ENCODE assay signal across 19 mouse cellular contexts in genomic region chr6:119021226-119021625, GRCm38 (mm10).
DNase-seq lines count a peak whose midpoint lies in the region; ATAC-seq and TF ChIP-seq lines count a peak whose summit lies in the region.
"Had no signal": no experiment of that assay in that cellular context is flagged by ENCODE, and none has a peak within 500 bp of the region (broad histone marks: within the 10 kb centered on the region; RNA-seq: fewer than 3 reads in every experiment).

No protein-coding gene starts in this region.

- no peak overlapping the region for H3K4me3 ChIP-seq in intestine, embryonic 14.5 days (ENCODE audit: low read depth, low read length)
- H3K4me3 ChIP-seq in intestine, postnatal 0 days (ENCODE audit: low read depth, low read length) = no peak overlapping the region
- H3K4me3 ChIP-seq in intestine, embryonic 16.5 days (ENCODE audit: low read length) = no peak overlapping the region
- no peak overlapping the region for H3K4me3 ChIP-seq in stomach, postnatal 0 days (ENCODE audit: low read depth, low read length)
- no peak overlapping the region for H3K4me3 ChIP-seq in cerebellum, adult 2 months (replicated peaks; ENCODE audit: insufficient read depth, low read depth, low read length)
- H3K4me3 ChIP-seq in kidney, embryonic 15.5 days (replicated peaks) = no peak overlapping the region
- H3K4me3 ChIP-seq: embryonic facial prominence, embryonic 12.5 days; forebrain, embryonic 13.5 days; hindbrain, embryonic 10.5 days had no signal

- ATAC-seq in intestine, embryonic 14.5 days (replicated peaks; ENCODE audit: low FRiP score, low TSS enrichment, low read depth) = peak; percentile 50; the same call in 1 of the 2 replicates
- ATAC-seq in intestine, postnatal 0 days = no peak
- no peak for ATAC-seq in intestine, embryonic 16.5 days
- peak; percentile 42; the same call in 1 of the 2 replicates for ATAC-seq in stomach, postnatal 0 days (ENCODE audit: low FRiP score, low TSS enrichment)
- ATAC-seq in kidney, embryonic 15.5 days (replicated peaks; ENCODE audit: low FRiP score) = no peak
- ATAC-seq: forebrain, embryonic 13.5 days; forebrain, postnatal 0 days had no signal

- peak overlapping the region; percentile 74; the same call in 1 of the 2 replicates for H3K27ac ChIP-seq in intestine, embryonic 14.5 days (ENCODE audit: low read depth)
- no peak overlapping the region; the same call in 1 of the 2 replicates for H3K27ac ChIP-seq in intestine, postnatal 0 days (ENCODE audit: low read depth, low read length)
- H3K27ac ChIP-seq in intestine, embryonic 16.5 days (ENCODE audit: low read length) = peak overlapping the region; percentile 3
- H3K27ac ChIP-seq in stomach, postnatal 0 days (replicated peaks) = no peak overlapping the region
- no peak overlapping the region for H3K27ac ChIP-seq in cerebellum, adult 2 months (ENCODE audit: insufficient read depth, low read length)
- no peak overlapping the region for H3K27ac ChIP-seq in kidney, embryonic 15.5 days
- H3K27ac ChIP-seq: embryonic facial prominence, embryonic 12.5 days; forebrain, embryonic 13.5 days; hindbrain, embryonic 10.5 days; hindbrain, embryonic 14.5 days had no signal

- DNase-seq in adrenal gland, adult (ENCODE audit: inconsistent age in 2 of 2, low spot score in 1 of 2) = peak; percentile 46 to 77
- DNase-seq in adrenal gland, postnatal 10 days = no peak
- DNase-seq in intestine, embryonic 14.5 days (ENCODE audit: low spot score) = no peak
- no peak for DNase-seq in stomach, postnatal 0 days (ENCODE audit: low spot score)
- DNase-seq in cerebellum, adult 2 months = no peak
- DNase-seq: adrenal gland, postnatal 14 days; cerebellum, adult 11-12 months; cerebellum, adult 9-11 months; embryo, embryonic 11 days; forebrain, postnatal 0 days; gastrocnemius, postnatal 14 days; kidney, adult 18-20 months had no signal

- no peak overlapping the region for H3K9ac ChIP-seq in intestine, embryonic 14.5 days (ENCODE audit: low read length)
- no peak overlapping the region for H3K9ac ChIP-seq in intestine, postnatal 0 days (ENCODE audit: low read depth, low read length)
- no peak overlapping the region for H3K9ac ChIP-seq in intestine, embryonic 16.5 days (ENCODE audit: low read depth, low read length)
- no peak overlapping the region for H3K9ac ChIP-seq in stomach, postnatal 0 days (ENCODE audit: low read length)
- no peak overlapping the region for H3K9ac ChIP-seq in kidney, embryonic 15.5 days
- H3K9ac ChIP-seq: embryonic facial prominence, embryonic 12.5 days; forebrain, embryonic 13.5 days; forebrain, postnatal 0 days; hindbrain, embryonic 14.5 days had no signal

- peaks cover 12% of the 10 kb centered on the region for H3K4me1 ChIP-seq in intestine, embryonic 14.5 days (replicated peaks; ENCODE audit: control insufficient read depth, insufficient read depth, low read length)
- H3K4me1 ChIP-seq in intestine, postnatal 0 days (replicated peaks; ENCODE audit: control insufficient read depth, insufficient read depth, low read length) = no peaks in the 10 kb centered on the region
- H3K4me1 ChIP-seq in intestine, embryonic 16.5 days (ENCODE audit: control insufficient read depth, insufficient read depth, low read length) = no peaks in the 10 kb centered on the region
- H3K4me1 ChIP-seq in stomach, postnatal 0 days (replicated peaks; ENCODE audit: control insufficient read depth, insufficient read depth) = no peaks in the 10 kb centered on the region
- peaks cover 16% of the 10 kb centered on the region for H3K4me1 ChIP-seq in cerebellum, adult 2 months (ENCODE audit: control insufficient read depth, insufficient read depth, low read length)
- H3K4me1 ChIP-seq in kidney, embryonic 15.5 days = peaks cover 4% of the 10 kb centered on the region; the same call in 1 of the 2 replicates
- H3K4me1 ChIP-seq: forebrain, embryonic 13.5 days had no signal

- no peak for TF ChIP-seq EP300 in stomach, postnatal 0 days (optimal IDR thresholded peaks at IDR 0.05)

- no peaks in the 10 kb centered on the region for H3K36me3 ChIP-seq in intestine, embryonic 14.5 days (ENCODE audit: control insufficient read depth, insufficient read depth, low read length)
- no peaks in the 10 kb centered on the region for H3K36me3 ChIP-seq in intestine, postnatal 0 days (ENCODE audit: control insufficient read depth, insufficient read depth)
- no peaks in the 10 kb centered on the region for H3K36me3 ChIP-seq in intestine, embryonic 16.5 days (ENCODE audit: control insufficient read depth, insufficient read depth, low read length)
- no peaks in the 10 kb centered on the region for H3K36me3 ChIP-seq in stomach, postnatal 0 days (ENCODE audit: control insufficient read depth, insufficient read depth, low read length)
- no peaks in the 10 kb centered on the region for H3K36me3 ChIP-seq in kidney, embryonic 15.5 days
- H3K36me3 ChIP-seq: embryonic facial prominence, embryonic 12.5 days; hindbrain, embryonic 10.5 days had no signal

- H3K27me3 ChIP-seq in intestine, embryonic 14.5 days (replicated peaks; ENCODE audit: control insufficient read depth, insufficient read depth, low read length) = no peaks in the 10 kb centered on the region
- no peaks in the 10 kb centered on the region for H3K27me3 ChIP-seq in intestine, postnatal 0 days (replicated peaks; ENCODE audit: control insufficient read depth, insufficient read depth, low read length)
- H3K27me3 ChIP-seq in intestine, embryonic 16.5 days (replicated peaks; ENCODE audit: control insufficient read depth, insufficient read depth, low read length) = no peaks in the 10 kb centered on the region
- no peaks in the 10 kb centered on the region for H3K27me3 ChIP-seq in stomach, postnatal 0 days (ENCODE audit: control insufficient read depth, insufficient read depth, low read length)
- H3K27me3 ChIP-seq in cerebellum, adult 2 months (ENCODE audit: control insufficient read depth, insufficient read depth, low read length) = no peaks in the 10 kb centered on the region
- no peaks in the 10 kb centered on the region for H3K27me3 ChIP-seq in kidney, embryonic 15.5 days
- H3K27me3 ChIP-seq: embryonic facial prominence, embryonic 12.5 days; forebrain, embryonic 13.5 days had no signal

- no peak overlapping the region for H3K4me2 ChIP-seq in intestine, embryonic 14.5 days (ENCODE audit: low read length)
- H3K4me2 ChIP-seq in intestine, postnatal 0 days (replicated peaks; ENCODE audit: low read depth) = no peak overlapping the region
- no peak overlapping the region for H3K4me2 ChIP-seq in intestine, embryonic 16.5 days (ENCODE audit: low read depth, low read length)
- H3K4me2 ChIP-seq in stomach, postnatal 0 days (replicated peaks; ENCODE audit: low read depth) = no peak overlapping the region
- H3K4me2 ChIP-seq in kidney, embryonic 15.5 days = no peak overlapping the region
- H3K4me2 ChIP-seq: embryonic facial prominence, embryonic 12.5 days; forebrain, embryonic 13.5 days; hindbrain, embryonic 14.5 days had no signal

- no peak for TF ChIP-seq CTCF in intestine, postnatal 0 days (IDR thresholded peaks at IDR 0.05; ENCODE audit: low read depth)
- no peak for TF ChIP-seq CTCF in stomach, postnatal 0 days (IDR thresholded peaks at IDR 0.05; ENCODE audit: low read depth)
- no peak for TF ChIP-seq CTCF in cerebellum, adult 2 months (IDR thresholded peaks at IDR 0.05; ENCODE audit: borderline replicate concordance, insufficient read depth, low read depth, low read length)

- no peak for TF ChIP-seq POLR2A in cerebellum, adult 2 months (IDR thresholded peaks at IDR 0.05; ENCODE audit: borderline replicate concordance, insufficient read depth, low read length)

- 30% methylated on average over 8 of the region's 8 CpGs for WGBS in intestine, embryonic 14.5 days
- WGBS in intestine, postnatal 0 days = 60% methylated on average over 8 of the region's 8 CpGs
- 38% methylated on average over 8 of the region's 8 CpGs for WGBS in intestine, embryonic 16.5 days
- WGBS in stomach, postnatal 0 days = 39% methylated on average over 8 of the region's 8 CpGs
- WGBS in cerebellum, adult 2 months = 87% methylated on average over 8 of the region's 8 CpGs
- 60% methylated on average over 8 of the region's 8 CpGs for WGBS in kidney, embryonic 15.5 days

- H3K9me3 ChIP-seq in intestine, embryonic 14.5 days (ENCODE audit: control insufficient read depth, low read length) = no peaks in the 10 kb centered on the region
- no peaks in the 10 kb centered on the region for H3K9me3 ChIP-seq in intestine, postnatal 0 days (ENCODE audit: control insufficient read depth)
- no peaks in the 10 kb centered on the region for H3K9me3 ChIP-seq in intestine, embryonic 16.5 days (ENCODE audit: control insufficient read depth, low read length)
- H3K9me3 ChIP-seq in stomach, postnatal 0 days (ENCODE audit: control insufficient read depth, low read length) = no peaks in the 10 kb centered on the region
- no peaks in the 10 kb centered on the region for H3K9me3 ChIP-seq in kidney, embryonic 15.5 days (replicated peaks)
- H3K9me3 ChIP-seq: embryonic facial prominence, embryonic 12.5 days; forebrain, embryonic 13.5 days; hindbrain, embryonic 10.5 days had no signal

Comparison
In these comparisons a context has a peak if more than half of its experiments do, and no peak if none do; other contexts are left out.
1. DNase-seq: peak in adrenal gland, adult (2 of 2); none in adrenal gland, postnatal 10 days (single experiment), intestine, embryonic 14.5 days (single experiment), stomach, postnatal 0 days (single experiment) and cerebellum, adult 2 months (0 of 2).
2. ATAC-seq: peak in intestine, embryonic 14.5 days (single experiment) and stomach, postnatal 0 days (single experiment); none in intestine, postnatal 0 days (single experiment), intestine, embryonic 16.5 days (single experiment) and kidney, embryonic 15.5 days (single experiment).
3. H3K27ac ChIP-seq: peak in intestine, embryonic 14.5 days (single experiment) and intestine, embryonic 16.5 days (single experiment); none in intestine, postnatal 0 days (single experiment), stomach, postnatal 0 days (single experiment), cerebellum, adult 2 months (single experiment) and kidney, embryonic 15.5 days (single experiment).